Mouse (Mus musculus) heart, adult 9 months (tissue): ENCODE measurements around the gene Srp14.
A peak's percentile ranks its signal among the peaks of the same experiment; 100 is the strongest.

ENCODE experiments used
- DNase-seq, 2 experiments: peaks; one replicate each; pipeline ENCODE4 v3.0.0; 2022; ENCODE audit warnings: low spot score in 2 of 2

Gene Srp14

GRCm38 (mm10) chr2:118490241-118491091 is 11.0 kb upstream of the Srp14 start:
- peak; percentile 76 to 79 for DNase-seq

GRCm38 (mm10) chr2:118487806-118488205 is 8.3 kb upstream of the Srp14 start:
- DNase-seq: no peak

- DNase-seq: peak; percentile 56 to 77
Measured at GRCm38 (mm10) chr2:118486933-118487332, 7.4 kb upstream of the Srp14 start.

GRCm38 (mm10) chr2:118485415-118485814 is 5.9 kb upstream of the Srp14 start:
- DNase-seq: no peak

- DNase-seq: no peak
Measured at GRCm38 (mm10) chr2:118484386-118484898, 4.9 kb upstream of the Srp14 start.

- DNase-seq: no peak
Measured at GRCm38 (mm10) chr2:118483032-118483431, 3.5 kb upstream of the Srp14 start.

GRCm38 (mm10) chr2:118480886-118481285 is 1.4 kb upstream of the Srp14 start:
- no peak for DNase-seq

GRCm38 (mm10) chr2:118478833-118479549 is 520 bp downstream of the Srp14 start:
- DNase-seq: no peak

- DNase-seq: no peak
Measured at GRCm38 (mm10) chr2:118468354-118468753, 11.2 kb downstream of the Srp14 start.

GRCm38 (mm10) chr2:118466601-118467000 is 12.9 kb downstream of the Srp14 start:
- no peak for DNase-seq

- peak in 1 of 2 experiments; percentile 17 for DNase-seq
Measured at GRCm38 (mm10) chr2:118465894-118466293, 13.6 kb downstream of the Srp14 start.

GRCm38 (mm10) chr2:118464450-118464849 is 15.1 kb downstream of the Srp14 start:
- no peak for DNase-seq

GRCm38 (mm10) chr2:118463480-118463879 is 16.0 kb downstream of the Srp14 start:
- DNase-seq: no peak

- DNase-seq: no peak
Measured at GRCm38 (mm10) chr2:118461480-118462165, 17.9 kb downstream of the Srp14 start.

- DNase-seq: no peak
Measured at GRCm38 (mm10) chr2:118457463-118458261, 21.8 kb downstream of the Srp14 start.

GRCm38 (mm10) chr2:118457029-118457428 is 22.5 kb downstream of the Srp14 start:
- no peak for DNase-seq

GRCm38 (mm10) chr2:118451056-118451455 is 28.5 kb downstream of the Srp14 start:
- DNase-seq: no peak

GRCm38 (mm10) chr2:118448181-118448580 is 31.3 kb downstream of the Srp14 start:
- no peak for DNase-seq

- no peak for DNase-seq
Measured at GRCm38 (mm10) chr2:118445696-118446674, 33.5 kb downstream of the Srp14 start.

GRCm38 (mm10) chr2:118442723-118443122 is 36.8 kb downstream of the Srp14 start:
- no peak for DNase-seq
